Mouse (Mus musculus) cerebellum, postnatal 36 days (tissue): ENCODE measurements at regions not wholly inside any gene's neighbourhood (a gene's known extent, or its start where the extent isn't known, plus 50 kb on each side); places are given as distances from the start of the nearest gene placed in this dataset.

Experiments used
- DNase-seq, 2 experiments: peaks; one replicate each; pipeline ENCODE4 v3.0.0; 2021 to 2022; ENCODE audit warnings: mixed read lengths in 2 of 2

DNA sequence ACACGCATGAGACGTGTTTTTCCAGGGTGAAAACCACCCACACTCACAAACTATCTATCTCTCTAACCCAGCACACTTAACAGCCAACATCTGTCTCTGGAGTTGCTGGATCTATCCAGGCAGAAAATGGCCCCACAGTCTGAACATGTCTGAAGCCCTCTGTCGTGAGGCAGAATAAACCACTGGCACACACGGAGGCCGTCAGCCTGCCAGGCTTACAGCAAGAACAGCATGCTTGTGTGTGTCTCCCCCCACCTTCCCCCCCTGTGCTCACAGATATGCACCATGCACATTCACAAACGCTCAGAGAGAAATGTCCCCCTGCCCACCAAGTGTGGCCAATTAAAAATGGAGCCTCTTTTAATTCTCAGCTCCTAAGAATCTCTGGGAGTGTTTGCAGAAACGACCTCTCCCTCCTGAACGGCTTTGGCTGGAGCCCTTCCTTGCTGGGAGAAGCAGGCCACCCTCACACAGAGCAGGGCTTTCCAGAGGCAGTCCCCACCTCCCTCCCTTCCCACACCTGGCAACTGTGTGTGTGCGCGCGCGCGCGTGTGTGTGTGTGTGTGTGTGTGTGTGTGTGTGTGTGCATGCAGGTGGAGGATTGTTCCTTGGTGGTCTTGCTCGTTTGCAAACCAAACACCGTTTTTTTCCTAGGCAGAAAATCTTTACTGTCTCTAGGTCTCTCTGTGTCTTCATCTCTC is 88.7 kb downstream of the Edn3 start:
- DNase-seq, result no peak

- DNase-seq, result no peak
Measured at GRCm38 (mm10) chr2:174850860-174851259, 90.4 kb downstream of the Edn3 start.

GRCm38 (mm10) chr2:174851525-174852330 is 91.3 kb downstream of the Edn3 start:
- peak; percentile 46 for DNase-seq

- no peak for DNase-seq
Measured at GRCm38 (mm10) chr2:174853786-174854185, 93.4 kb downstream of the Edn3 start.

- no peak for DNase-seq
Measured at GRCm38 (mm10) chr2:174855548-174855947, 95.1 kb downstream of the Edn3 start.

DNA sequence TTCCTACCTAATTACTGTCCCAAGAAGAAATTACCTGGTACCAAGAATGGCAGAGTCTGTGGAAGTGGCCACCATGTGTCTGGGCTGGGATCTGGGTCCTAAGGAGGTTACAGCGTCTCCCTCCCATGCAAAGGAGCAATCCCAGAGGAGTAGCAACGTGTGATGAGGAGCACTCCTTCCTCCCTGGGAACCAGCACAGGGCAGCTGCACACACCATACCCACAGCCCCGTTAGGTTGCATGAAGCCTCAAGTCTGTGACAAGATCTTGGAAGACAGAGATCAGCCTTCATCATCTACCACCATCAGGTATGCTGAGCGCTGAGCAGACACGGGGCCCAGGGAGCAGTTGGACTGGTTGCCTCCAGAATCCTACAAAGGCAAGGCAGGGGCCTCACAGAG is 95.7 kb downstream of the Edn3 start:
- no peak for DNase-seq

DNA sequence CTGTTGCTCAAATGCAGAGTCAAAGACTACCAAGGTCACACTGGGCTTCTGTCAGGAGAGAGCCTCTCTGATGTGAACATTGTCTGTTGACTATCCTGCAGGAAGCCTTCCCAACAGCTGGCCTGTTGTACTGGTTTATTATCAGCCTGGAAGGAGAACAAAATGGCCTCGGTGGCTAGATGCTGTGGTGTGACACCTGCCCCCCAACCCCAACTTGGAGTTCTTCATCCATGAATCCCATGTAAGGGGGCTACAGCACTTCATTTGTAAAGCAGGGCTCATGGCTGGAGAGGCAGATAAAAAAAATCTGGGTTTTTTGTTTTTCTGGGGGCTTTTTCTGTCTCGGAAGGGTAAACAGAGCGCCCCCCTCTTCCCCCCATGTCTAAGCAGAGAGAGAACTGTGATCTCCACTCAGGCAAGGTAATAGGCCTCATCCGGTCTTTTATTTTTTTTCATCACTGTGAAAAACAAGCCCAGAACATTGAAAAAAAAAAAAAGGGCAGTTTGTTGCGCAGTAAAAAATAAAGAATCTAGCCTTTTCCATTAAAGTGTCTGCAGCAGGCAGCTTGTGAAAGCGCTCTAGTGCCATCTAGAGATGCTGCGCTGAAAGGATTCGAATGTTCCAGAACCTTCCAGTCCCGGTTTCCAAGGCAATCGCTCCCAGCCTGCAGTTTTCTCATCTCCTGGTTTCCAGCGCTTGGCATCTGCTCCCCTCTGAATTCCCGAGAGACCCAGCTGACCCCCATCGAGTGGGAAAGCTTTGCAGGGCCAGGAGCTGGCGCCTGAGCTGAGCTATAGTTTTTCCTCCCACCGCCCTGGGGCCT is 97.8 kb downstream of the Edn3 start:
- peak; percentile 50 to 52 for DNase-seq

DNA sequence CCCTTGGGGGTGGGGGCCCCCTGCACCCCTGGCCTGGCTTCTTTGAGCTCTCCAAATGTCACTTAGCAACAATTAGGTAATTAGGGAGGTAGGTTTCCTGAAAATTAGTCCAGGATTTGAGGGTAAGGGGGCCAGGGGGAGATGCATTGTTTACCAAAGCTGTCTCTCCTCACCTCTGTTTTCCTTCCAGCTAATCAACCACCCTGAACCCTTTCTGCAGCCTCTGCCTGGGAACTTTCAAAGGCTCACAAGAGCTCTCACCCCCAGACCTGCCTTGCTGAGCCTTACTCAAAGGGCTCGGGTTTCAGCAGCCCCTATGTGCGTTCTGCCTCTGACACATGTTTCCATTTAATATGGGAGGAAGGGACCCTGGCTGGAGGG is 98.4 kb downstream of the Edn3 start:
- no peak for DNase-seq

DNA sequence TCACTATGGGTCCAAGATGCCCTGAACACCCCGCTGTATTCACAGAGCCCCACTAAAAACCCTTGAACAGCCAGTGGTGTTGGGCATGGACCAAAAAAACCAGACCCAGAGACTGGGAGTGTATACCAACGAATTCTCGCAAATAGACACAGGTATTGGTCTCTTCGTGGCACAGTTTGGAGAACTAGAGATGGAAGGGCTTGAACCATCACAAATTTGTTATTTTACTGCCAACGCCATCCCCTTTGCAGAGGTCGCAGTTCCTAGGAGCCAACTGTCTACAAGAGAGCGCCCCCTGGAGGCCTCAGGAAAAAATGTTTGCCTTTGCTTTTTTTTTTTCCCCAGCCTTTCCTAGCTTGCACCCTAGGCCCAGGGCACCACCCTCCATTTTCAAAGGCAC is 99.1 kb downstream of the Edn3 start:
- peak; percentile 14 to 18 for DNase-seq

DNA sequence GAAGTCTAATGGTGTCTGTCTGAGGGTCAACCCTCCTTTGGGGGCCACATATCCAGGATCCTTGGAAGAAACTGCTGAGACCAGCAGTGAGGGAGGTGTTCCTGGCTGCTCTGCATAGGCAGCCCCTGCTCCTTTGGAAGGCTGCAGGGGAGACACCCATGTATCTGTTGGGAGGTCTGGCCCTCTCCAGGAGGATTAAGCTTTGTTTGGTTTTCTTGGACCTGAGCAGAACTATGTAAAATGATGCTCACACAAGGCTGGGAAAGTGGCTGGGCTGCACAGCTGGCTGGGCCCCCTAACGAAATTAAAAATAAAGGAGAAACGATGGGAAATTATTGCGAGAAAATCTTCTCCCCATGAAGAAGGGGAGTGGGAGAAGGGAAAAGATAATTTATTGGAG is 104.2 kb downstream of the Edn3 start:
- DNase-seq, result no peak

DNA sequence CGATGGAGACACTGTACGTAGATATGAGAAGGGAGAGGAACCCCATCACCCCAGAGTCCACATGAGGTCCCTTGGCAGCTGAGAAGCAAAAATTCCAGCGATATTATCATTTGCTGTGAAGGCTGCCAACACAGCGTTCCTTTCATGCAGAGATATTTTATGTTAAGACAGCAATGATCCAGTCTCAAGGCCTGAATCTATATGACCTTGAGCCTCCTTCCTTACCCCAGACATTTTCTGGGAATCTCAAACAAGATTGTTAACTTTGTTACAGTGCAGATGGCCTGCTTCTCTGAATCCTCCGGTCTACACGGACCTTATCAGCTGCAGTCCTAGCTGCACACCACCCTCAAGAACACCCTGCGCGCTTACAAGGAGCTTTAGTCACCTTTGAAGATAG is 106.1 kb downstream of the Edn3 start:
- DNase-seq, result no peak

DNA sequence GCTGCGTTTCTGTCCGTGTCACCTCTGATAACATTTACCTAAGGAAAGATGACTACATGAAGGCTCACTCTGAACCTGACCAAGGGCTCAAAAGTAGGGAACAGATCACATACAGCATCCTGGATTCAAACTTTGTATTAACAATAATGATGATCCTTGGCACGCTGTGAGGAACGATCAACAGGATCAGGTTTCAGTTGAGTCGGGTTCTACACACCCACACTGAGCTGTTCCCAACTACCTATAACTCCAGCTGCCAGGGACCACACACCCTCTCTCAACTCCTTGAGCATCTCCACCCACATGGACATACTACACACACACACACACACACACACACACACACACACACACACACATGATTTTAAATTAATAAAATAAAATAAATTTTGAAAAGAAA is 107.0 kb downstream of the Edn3 start:
- DNase-seq, result no peak

DNA sequence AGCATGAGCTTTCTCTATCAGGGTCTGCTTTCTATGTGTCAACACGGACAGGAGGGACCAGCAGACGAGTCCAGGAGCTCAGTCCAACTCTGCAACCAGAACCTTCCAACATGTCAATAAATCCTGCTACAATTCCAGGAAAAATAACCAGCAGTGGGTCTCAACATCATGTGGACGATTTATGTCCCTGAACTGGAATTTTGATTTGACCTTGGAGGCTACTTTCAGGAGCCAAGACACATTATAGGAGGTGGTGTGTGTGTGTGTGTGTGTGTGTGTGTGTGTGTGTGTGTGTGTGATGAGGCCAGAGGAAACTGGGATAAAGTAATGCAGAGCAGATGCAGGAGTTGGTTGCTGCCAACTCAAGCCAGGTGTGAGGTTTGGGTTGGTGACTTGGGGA is 107.8 kb downstream of the Edn3 start:
- no peak for DNase-seq

- DNase-seq, result no peak
Measured at GRCm38 (mm10) chr2:174868743-174869369, 108.4 kb downstream of the Edn3 start.

DNA sequence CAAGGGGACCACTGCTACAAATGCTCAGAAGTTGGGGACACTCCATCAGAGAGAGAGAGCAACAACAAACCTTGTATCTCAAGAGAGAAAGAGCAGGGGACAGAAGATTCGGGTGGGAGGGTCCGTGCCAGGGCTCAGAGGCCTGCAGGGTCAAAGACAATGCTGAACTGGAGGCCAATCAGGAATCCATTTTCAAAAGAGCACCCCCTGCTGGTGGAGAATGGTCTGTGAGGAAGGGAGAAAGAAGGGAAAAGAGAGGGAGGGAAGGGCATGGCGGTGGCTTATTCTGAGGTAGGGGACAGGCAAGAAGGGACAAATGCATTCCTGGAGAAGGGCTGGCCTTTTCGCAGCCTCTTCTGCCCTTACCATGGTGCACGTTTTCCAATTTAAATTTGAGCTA is 109.9 kb downstream of the Edn3 start:
- DNase-seq, result no peak

DNA sequence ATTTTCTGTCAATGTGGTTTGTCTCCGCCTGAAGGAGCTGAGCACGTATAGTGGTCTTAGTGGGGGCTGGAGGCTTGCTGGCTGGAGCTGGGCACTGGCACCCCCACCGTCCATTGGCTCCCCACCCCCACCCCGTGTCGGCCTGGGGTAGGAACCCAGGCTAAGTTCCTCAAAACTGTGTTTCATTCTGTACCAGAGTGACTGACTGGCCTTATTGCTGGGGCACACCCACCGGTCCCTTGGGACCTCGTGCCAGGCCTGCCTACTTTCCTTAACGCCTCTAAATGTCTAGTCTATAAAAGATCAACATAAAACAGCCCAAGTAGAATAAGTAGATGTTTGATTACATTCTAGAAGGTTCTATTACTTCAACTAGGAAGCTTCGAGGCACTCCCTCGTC is 110.8 kb downstream of the Edn3 start:
- no peak for DNase-seq

GRCm38 (mm10) chr2:174871844-174872243 is 111.4 kb downstream of the Edn3 start:
- no peak for DNase-seq

DNA sequence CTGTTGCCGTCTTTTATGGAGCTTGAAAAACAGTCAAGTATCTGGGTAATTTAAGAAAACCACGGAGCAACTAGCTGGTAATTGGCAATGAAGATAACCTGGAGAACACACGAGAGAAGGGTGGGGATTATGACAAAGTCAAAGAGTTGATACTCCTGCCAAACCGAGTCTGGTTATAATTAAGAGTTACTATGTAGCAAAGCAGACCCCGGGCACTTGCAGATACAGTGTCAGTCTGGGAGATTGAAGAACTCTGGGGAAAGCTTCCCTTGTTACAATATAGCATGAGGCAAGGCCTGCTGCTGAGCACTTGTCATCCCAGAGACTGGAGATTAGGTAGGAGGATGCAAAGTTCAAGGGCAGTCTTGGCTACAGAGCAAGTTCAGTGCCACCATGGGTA is 116.5 kb downstream of the Edn3 start:
- no peak for DNase-seq

GRCm38 (mm10) chr2:174878979-174879378 is 118.6 kb downstream of the Edn3 start:
- no peak for DNase-seq

DNA sequence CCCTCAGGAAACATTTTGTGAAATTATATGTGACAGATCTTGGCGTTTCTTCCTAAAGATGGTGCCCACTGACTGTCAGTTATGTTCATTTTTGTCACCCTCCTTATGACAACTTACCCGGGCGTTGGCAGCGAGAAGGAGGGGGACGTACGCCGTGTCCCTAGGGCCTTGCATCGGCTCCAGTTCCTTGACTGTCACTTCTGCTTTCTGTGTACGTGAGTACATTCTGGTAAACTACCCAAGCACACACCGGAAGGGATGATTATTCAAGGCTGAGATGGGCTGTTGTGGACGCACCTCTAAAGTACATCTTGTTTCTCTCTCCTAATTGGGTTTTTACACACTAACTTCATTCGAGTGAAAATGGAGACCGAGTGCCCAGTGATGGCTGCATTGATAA is 120.2 kb downstream of the Edn3 start:
- DNase-seq, result no peak

GRCm38 (mm10) chr2:174884232-174885225 is 124.1 kb downstream of the Edn3 start:
- DNase-seq, result no peak

- no peak for DNase-seq
Measured at GRCm38 (mm10) chr2:174892658-174893057, 117.4 kb upstream of the Gm14444 start.
